Mouse (Mus musculus): ENCODE measurements at regions not wholly inside any gene's neighbourhood (a gene's known extent, or its start where the extent isn't known, plus 50 kb on each side); places are given as distances from the start of the nearest gene placed in this dataset.

DNA sequence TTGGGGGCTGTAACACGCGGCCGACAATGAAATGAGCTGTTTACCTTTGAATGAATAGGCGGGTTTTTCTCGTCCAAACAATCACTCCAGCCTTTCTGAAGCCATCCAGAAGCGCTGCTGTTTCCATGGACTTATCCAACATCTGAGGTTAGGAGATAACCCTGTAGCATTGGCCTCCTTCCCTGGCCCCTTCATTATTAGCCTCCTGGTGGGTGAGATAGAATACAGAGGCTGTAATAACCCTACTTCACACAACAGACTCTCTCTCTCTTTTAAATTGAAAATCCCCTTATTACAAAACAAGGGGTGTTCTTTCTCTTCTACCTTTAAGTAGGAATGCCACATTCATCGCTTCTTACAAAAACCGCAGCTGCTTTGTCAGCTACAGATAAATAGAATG lies 646.8 kb downstream of the Nedd1 start:
- Histone ChIP-seq H3K4me3 (ENCODE audit: control insufficient read depth, low read depth, low read length) (no peak overlapping the region), H3K4me1 (ENCODE audit: control insufficient read depth, insufficient read depth, low read length) (no peaks in the 10 kb centered on the region), H3K36me3 (ENCODE audit: control insufficient read depth, insufficient read depth, low read length) (no peaks in the 10 kb centered on the region), H3K27ac (ENCODE audit: control insufficient read depth, insufficient read depth, low read depth, low read length) (no peak overlapping the region), H3K27me3 (ENCODE audit: control insufficient read depth, insufficient read depth, low read length) (no peaks in the 10 kb centered on the region)
- no peak for TF ChIP-seq CTCF (IDR thresholded peaks at IDR 0.05; ENCODE audit: control insufficient read depth, insufficient read depth, insufficient replicate concordance, low read depth, low read length)
- TF ChIP-seq POLR2A (IDR thresholded peaks at IDR 0.05; ENCODE audit: control insufficient read depth, low read depth, low read length): no peak

DNA sequence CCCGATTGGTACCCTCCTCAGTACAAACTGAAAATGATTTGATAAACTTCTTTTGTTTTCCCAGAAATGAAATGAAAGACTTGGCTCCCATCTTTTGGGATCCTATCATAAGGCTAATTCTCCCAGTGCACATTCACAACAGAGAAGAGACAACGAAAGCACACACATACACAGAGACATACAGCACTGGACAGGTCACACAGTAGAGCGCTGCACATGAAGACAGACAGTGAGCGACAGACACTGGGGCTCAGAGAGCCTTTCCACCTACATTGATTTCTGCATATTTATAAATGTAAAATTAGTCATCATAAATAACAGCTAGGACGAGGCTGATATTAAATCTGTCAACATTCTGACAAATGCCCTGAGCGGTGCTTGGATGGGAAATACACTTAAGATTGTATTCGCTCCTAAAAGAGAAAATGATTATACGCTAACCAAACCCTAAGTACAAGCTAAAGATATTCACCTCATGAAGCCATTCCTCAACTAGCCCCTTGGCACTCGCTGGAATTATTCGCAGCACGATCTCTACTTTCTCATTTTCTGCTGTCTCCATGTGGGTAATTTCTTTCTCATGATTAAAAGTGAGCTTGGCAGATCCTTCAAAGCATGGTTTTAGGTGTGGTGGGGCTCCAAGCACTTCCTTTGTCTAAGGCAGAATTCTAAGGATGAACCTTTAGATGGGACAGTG lies 647.4 kb downstream of the Nedd1 start:
- Histone ChIP-seq H3K27ac (ENCODE audit: control insufficient read depth, insufficient read depth, low read depth, low read length) (no peak overlapping the region), H3K4me3 (ENCODE audit: control insufficient read depth, low read depth, low read length) (no peak overlapping the region), H3K4me1 (ENCODE audit: control insufficient read depth, insufficient read depth, low read length) (no peaks in the 10 kb centered on the region), H3K27me3 (ENCODE audit: control insufficient read depth, insufficient read depth, low read length) (no peaks in the 10 kb centered on the region), H3K36me3 (ENCODE audit: control insufficient read depth, insufficient read depth, low read length) (no peaks in the 10 kb centered on the region)
- TF ChIP-seq CTCF (IDR thresholded peaks at IDR 0.05; ENCODE audit: control insufficient read depth, insufficient read depth, insufficient replicate concordance, low read depth, low read length) (no peak), POLR2A (IDR thresholded peaks at IDR 0.05; ENCODE audit: control insufficient read depth, low read depth, low read length) (no peak)

DNA sequence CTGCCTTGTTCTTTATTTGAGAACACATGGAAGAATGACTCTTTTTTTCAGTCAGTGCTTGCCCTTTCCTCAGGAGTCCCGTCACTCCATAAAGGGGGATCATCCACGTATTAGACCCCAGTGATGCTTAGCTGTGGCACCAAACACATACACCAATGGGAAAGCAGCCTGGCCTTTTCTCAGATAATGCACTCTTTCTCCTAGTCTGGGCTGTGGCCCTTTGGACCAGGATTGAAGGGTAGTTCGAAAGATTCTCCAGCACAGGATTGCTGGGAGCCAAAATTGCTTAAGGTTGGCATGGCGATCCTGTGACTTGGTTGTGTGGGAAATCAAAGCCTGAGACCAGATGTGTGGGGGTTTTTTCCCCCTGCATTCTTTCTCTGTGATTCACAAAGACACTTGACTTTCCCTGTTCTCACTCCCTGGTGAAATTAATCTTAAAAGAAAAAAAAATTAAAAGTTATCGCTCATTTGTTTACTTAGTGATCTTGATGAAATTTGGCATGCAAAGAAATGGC lies 648.3 kb downstream of the Nedd1 start:
- no peak overlapping the region for H3K4me3 ChIP-seq (ENCODE audit: control insufficient read depth, low read depth, low read length)
- no peaks in the 10 kb centered on the region for H3K27me3 ChIP-seq (ENCODE audit: control insufficient read depth, insufficient read depth, low read length)
- no peaks in the 10 kb centered on the region for H3K36me3 ChIP-seq (ENCODE audit: control insufficient read depth, insufficient read depth, low read length)
- TF ChIP-seq CTCF (IDR thresholded peaks at IDR 0.05; ENCODE audit: control insufficient read depth, insufficient read depth, insufficient replicate concordance, low read depth, low read length) (no peak), POLR2A (IDR thresholded peaks at IDR 0.05; ENCODE audit: control insufficient read depth, low read depth, low read length) (no peak)
- H3K27ac ChIP-seq (ENCODE audit: control insufficient read depth, insufficient read depth, low read depth, low read length): no peak overlapping the region
- no peaks in the 10 kb centered on the region for H3K4me1 ChIP-seq (ENCODE audit: control insufficient read depth, insufficient read depth, low read length)

DNA sequence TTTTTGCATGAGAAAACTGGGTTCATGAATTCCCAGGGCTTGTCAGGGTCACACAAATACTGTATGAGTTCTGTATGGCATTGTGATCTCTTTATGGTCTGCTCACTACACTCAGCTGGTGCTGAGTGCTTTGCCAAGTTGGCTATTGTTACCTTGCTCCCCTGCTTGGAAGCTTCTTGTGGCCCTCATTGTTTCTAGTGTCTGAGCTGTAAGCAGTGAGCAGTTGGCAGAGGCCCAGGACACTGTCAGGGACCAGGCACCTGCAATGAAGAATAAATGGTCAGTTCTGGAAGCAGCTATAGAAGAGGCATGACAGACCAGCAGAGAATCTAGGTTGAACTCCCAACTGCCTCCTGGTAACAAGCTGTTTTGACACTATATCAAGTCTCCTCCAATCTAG lies 677.4 kb downstream of the Nedd1 start:
- no peaks in the 10 kb centered on the region for H3K36me3 ChIP-seq (ENCODE audit: control insufficient read depth, insufficient read depth, low read length)
- TF ChIP-seq POLR2A (IDR thresholded peaks at IDR 0.05; ENCODE audit: control insufficient read depth, low read depth, low read length) (no peak), CTCF (IDR thresholded peaks at IDR 0.05; ENCODE audit: control insufficient read depth, insufficient read depth, insufficient replicate concordance, low read depth, low read length) (no peak)
- no peaks in the 10 kb centered on the region for H3K27me3 ChIP-seq (ENCODE audit: control insufficient read depth, insufficient read depth, low read length)
- H3K27ac ChIP-seq (ENCODE audit: control insufficient read depth, insufficient read depth, low read depth, low read length): no peak overlapping the region
- H3K4me3 ChIP-seq (ENCODE audit: control insufficient read depth, low read depth, low read length): no peak overlapping the region
- no peaks in the 10 kb centered on the region for H3K4me1 ChIP-seq (ENCODE audit: control insufficient read depth, insufficient read depth, low read length)

DNA sequence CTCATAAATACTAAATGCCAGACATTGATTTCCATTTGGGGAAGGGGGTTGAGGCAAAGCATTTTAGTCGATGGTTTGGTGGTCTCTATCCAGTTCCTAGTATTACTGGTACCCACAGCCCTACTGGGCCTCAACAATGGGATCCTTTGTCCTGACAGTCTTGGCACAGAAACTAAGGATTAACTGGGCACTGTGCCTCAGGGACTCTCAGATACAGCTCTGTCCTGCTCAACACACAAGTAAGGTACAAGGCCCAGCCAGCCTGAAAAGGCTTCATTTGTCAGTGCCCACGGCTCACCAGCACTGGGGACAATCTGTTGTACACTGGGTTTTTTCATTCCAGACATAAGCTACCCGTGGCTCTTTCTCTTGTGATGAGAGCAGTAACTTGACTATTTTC lies 686.0 kb downstream of the Nedd1 start:
- Histone ChIP-seq H3K27ac (ENCODE audit: control insufficient read depth, insufficient read depth, low read depth, low read length) (no peak overlapping the region), H3K4me1 (ENCODE audit: control insufficient read depth, insufficient read depth, low read length) (no peaks in the 10 kb centered on the region), H3K36me3 (ENCODE audit: control insufficient read depth, insufficient read depth, low read length) (no peaks in the 10 kb centered on the region), H3K27me3 (ENCODE audit: control insufficient read depth, insufficient read depth, low read length) (no peaks in the 10 kb centered on the region), H3K4me3 (ENCODE audit: control insufficient read depth, low read depth, low read length) (no peak overlapping the region)
- no peak for TF ChIP-seq POLR2A (IDR thresholded peaks at IDR 0.05; ENCODE audit: control insufficient read depth, low read depth, low read length)
- no peak for TF ChIP-seq CTCF (IDR thresholded peaks at IDR 0.05; ENCODE audit: control insufficient read depth, insufficient read depth, insufficient replicate concordance, low read depth, low read length)

DNA sequence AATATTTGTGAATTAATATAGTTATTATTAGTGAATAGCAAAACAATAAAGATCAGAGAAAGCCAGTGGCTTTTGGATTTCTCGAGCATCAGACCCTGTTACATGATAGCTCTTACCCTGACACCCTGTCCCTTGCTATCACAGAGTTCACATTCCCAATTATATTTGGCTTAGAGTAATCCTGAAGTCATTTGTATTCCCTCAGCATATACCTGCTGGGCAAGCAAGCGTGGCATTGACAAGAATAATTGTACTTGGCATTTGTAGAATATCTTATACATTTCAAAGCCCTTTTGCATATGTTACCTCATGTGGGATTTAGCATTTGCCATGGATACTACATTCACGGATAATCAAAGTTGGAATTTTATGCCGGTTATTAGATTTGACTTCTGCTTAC lies 692.0 kb downstream of the Nedd1 start:
- TF ChIP-seq POLR2A (IDR thresholded peaks at IDR 0.05; ENCODE audit: control insufficient read depth, low read depth, low read length) (no peak), CTCF (IDR thresholded peaks at IDR 0.05; ENCODE audit: control insufficient read depth, insufficient read depth, insufficient replicate concordance, low read depth, low read length) (no peak)
- no peaks in the 10 kb centered on the region for H3K4me1 ChIP-seq (ENCODE audit: control insufficient read depth, insufficient read depth, low read length)
- no peaks in the 10 kb centered on the region for H3K27me3 ChIP-seq (ENCODE audit: control insufficient read depth, insufficient read depth, low read length)
- H3K36me3 ChIP-seq (ENCODE audit: control insufficient read depth, insufficient read depth, low read length): no peaks in the 10 kb centered on the region
- H3K27ac ChIP-seq (ENCODE audit: control insufficient read depth, insufficient read depth, low read depth, low read length): no peak overlapping the region
- H3K4me3 ChIP-seq (ENCODE audit: control insufficient read depth, low read depth, low read length): no peak overlapping the region

DNA sequence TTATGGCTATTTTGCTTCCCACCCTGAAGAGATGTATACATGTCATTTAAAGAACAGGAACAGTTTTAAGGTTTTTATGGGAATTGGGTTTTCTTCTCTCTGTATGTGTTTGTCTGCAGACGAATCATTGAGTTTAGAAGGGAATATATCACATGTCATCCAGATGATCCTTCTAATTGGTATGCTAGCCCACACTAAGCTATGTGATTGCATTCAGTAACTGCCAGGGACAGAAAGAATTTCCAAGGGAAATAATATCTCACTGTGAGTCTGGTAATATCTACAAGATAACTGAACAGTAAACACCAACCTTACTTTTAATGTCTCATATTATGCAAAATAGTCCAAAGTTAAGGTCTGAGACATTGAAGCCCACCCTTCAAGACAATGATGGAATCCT lies 698.0 kb downstream of the Nedd1 start:
- no peaks in the 10 kb centered on the region for H3K36me3 ChIP-seq (ENCODE audit: control insufficient read depth, insufficient read depth, low read length)
- TF ChIP-seq CTCF (IDR thresholded peaks at IDR 0.05; ENCODE audit: control insufficient read depth, insufficient read depth, insufficient replicate concordance, low read depth, low read length) (no peak), POLR2A (IDR thresholded peaks at IDR 0.05; ENCODE audit: control insufficient read depth, low read depth, low read length) (no peak)
- no peaks in the 10 kb centered on the region for H3K4me1 ChIP-seq (ENCODE audit: control insufficient read depth, insufficient read depth, low read length)
- no peak overlapping the region for H3K4me3 ChIP-seq (ENCODE audit: control insufficient read depth, low read depth, low read length)
- H3K27ac ChIP-seq (ENCODE audit: control insufficient read depth, insufficient read depth, low read depth, low read length): no peak overlapping the region
- no peaks in the 10 kb centered on the region for H3K27me3 ChIP-seq (ENCODE audit: control insufficient read depth, insufficient read depth, low read length)

Data from testis, adult 2 months (tissue).